Mouse (Mus musculus): ENCODE data around the gene Rbm6.

Rbm6 gene

GRCm38 (mm10) chr9:107872350-107873098 is 513 bp downstream of the Rbm6 start:
- peak; percentile 96 for DNase-seq (ENCODE audit: low spot score)

- no peak for DNase-seq (ENCODE audit: low spot score)
These were observed 7.0 kb downstream of the Rbm6 start for GRCm38 (mm10) chr9:107866081-107866480.

GRCm38 (mm10) chr9:107864493-107864892 is 8.5 kb downstream of the Rbm6 start:
- no peak for DNase-seq (ENCODE audit: low spot score)

- DNase-seq (ENCODE audit: low spot score): no peak
These were observed 14.7 kb downstream of the Rbm6 start for GRCm38 (mm10) chr9:107858343-107858742.

- no peak for DNase-seq (ENCODE audit: low spot score)
These were observed 24.1 kb downstream of the Rbm6 start for GRCm38 (mm10) chr9:107848922-107849321.

GRCm38 (mm10) chr9:107842709-107843108 is 30.3 kb downstream of the Rbm6 start:
- DNase-seq (ENCODE audit: low spot score): no peak

DNA sequence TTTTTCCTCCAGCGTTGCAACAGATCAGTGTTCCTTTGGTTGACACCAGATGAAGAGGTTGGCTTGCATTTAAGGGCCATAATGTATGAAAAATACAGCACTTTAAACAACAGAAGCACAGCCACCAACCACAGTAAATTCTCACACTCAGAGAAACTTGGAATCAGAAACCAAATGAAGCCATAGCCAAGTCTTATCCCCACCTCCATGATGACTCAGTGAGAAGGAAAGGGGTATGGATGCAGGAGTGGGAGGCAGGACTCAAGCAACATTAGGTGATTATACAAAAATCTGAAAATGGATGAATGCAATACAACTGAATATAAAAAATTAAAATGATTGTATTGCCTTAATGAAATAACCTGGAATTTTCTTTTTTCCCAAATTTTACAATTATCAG is 34.2 kb downstream of the Rbm6 start:
- no peak for DNase-seq (ENCODE audit: low spot score)

- DNase-seq (ENCODE audit: low spot score): no peak
These were observed 39.2 kb downstream of the Rbm6 start for GRCm38 (mm10) chr9:107833826-107834225.

GRCm38 (mm10) chr9:107831765-107832164 is 41.3 kb downstream of the Rbm6 start:
- DNase-seq (ENCODE audit: low spot score): no peak

DNA sequence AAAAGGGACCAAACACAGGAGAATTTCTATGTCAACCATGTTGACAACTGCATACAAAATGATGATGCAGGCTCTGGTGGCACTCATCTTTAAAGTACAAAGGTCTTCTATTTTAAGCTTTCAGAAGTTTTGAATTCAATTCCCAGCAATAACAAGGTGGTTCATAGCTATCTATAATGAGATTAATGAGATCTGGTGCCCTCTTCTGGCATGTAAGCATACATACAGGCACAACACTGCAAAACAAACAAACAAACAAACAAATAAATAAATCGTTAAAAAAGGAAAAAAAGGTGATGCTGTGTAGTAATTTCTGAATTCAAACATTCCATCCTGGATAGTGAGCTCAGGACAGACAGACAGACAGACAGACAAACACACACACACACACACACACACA is 60.9 kb downstream of the Rbm6 start:
- no peak for DNase-seq (ENCODE audit: low spot score)

DNA sequence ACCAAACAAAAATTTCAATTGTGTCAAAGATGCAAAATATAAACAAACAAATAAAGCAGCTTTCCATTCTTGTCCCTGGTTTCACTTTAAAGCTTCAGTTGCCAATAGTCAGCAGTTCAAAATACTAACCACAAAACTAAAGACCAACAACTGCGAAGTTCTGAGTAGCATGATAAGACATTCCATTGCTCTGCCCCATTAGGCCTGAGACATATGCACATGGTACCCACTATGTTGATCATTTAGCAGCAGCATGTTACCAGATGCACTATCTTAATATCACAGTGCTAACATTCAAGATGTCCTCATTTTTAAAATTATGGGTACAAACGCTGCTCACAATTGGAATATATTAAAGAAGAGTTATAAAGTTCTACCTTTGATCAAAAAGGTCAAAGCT is 62.1 kb downstream of the Rbm6 start:
- no peak for DNase-seq (ENCODE audit: low spot score)

- no peak for DNase-seq (ENCODE audit: low spot score)
These were observed 81.3 kb downstream of the Rbm6 start for GRCm38 (mm10) chr9:107791714-107792113.

- no peak for DNase-seq (ENCODE audit: low spot score)
These were observed 90.4 kb downstream of the Rbm6 start for GRCm38 (mm10) chr9:107782536-107783203.

- no peak for DNase-seq (ENCODE audit: low spot score)
These were observed 96.2 kb downstream of the Rbm6 start for GRCm38 (mm10) chr9:107776809-107777208.

- no peak for DNase-seq (ENCODE audit: low spot score)
These were observed 98.6 kb downstream of the Rbm6 start for GRCm38 (mm10) chr9:107774411-107774810.

GRCm38 (mm10) chr9:107771782-107772181 is 101.3 kb downstream of the Rbm6 start:
- no peak for DNase-seq (ENCODE audit: low spot score)

DNA sequence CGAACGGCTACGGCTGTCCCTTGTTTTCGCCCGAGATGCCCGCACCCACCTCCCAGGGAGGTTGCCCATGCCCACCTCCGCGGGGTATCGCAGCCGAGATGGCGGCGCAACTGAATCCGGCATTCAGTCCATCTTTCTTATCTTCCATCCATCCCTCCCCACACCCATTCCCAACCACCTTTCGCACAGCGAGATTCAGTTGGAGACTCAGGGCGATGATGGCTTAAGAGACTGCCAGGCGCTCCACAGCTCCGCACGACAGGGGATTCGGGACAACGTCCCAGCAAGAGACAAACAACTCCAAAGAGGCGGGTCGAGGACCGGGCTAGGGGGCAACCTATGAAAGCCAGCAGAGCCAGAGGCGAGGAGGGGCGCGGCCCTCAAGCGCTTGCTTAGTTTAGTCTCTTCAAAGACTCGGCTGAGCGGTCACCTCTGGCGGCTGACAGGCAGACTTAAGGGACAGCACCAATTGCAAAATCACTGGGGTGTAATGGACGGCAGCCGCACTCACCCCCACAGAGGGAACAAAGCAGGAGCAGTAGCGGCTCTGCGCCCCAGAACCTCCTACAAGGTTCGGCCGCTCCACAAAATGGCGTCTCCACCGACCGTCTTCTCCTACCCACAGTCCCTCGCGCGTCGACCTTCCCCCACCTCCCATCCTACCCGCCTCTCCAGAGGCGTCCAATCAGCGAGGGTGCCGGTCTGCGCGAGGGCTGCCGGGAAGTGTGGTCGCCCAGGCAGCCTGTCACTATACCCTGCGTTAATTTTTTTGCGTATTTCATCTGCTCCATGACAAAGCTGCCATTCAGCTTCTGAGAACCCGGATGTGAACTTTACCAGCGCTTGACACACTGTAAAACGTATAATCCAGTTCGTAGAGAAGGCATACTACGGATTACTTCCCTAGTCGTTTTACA is 102.4 kb downstream of the Rbm6 start, which contains the start of gene Rbm5:
Gene Rbm5 (minus strand): TSS at position 623 of the 917 bp plus-strand sequence.
- DNase-seq (ENCODE audit: low spot score): peak; percentile 96

DNA sequence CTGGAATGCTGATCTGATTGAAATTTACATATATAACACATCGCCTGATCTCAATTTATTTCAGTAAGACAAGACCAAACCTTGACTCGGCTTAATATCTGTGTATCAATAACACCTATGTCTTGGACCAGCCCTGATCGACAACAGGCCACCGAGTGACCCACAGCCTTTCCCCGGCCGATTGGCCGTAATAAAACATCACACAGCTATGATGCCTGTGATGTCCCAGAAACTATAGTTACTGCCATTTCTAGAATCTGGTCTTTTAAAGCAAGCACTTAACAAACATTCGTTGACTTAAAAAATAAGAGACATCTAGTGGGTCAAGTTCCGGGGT is 103.0 kb downstream of the Rbm6 start:
- no peak for DNase-seq (ENCODE audit: low spot score)

DNA sequence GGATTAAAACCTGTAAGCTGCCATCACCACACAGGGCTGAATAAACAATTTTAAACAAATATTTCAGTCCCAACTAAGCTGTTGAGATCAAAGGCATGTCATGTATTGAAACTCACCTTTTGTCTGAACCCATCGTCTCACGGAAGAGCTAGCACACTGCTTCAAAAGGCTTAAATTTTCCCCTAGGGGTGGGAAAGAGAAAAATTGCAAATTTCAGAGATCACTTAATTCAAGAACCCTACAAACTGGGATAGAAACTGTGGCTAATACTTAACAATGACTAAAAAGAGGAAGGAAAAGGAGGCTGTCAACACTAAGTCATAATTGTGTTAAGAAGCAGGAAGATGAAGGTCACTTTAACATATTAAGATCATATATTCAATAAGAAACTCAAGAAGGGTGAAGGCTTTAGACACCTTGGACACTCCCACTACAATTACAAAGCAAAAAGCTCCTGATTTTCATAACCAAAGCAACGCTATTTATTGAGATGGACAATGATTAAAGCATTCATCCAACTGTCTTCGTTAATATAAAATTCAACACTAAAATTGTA is 103.5 kb downstream of the Rbm6 start:
- DNase-seq (ENCODE audit: low spot score): no peak

GRCm38 (mm10) chr9:107768851-107769250 is 104.2 kb downstream of the Rbm6 start:
- no peak for DNase-seq (ENCODE audit: low spot score)

GRCm38 (mm10) chr9:107759593-107759992 is 113.4 kb downstream of the Rbm6 start:
- no peak for DNase-seq (ENCODE audit: low spot score)

DNA sequence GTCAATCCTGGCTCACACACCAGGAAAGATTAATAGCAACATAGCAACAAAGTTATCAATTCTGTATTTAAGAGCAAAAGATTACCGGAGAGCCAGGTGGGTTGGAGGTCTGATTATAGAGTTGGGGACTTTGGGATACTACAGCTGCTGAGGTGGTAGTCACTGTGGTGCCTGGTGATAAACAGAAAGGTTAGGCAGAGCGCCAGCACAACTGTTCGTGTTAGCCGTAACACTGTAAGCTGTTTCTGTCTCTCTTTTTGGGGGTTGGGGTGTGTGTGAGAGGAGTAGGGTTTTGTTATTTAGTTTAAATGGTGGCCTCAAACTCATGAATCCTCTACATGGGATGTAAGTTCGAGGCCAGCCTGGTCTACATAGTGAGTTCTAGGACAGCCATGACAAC is 122.7 kb downstream of the Rbm6 start:
- DNase-seq (ENCODE audit: low spot score): no peak
